Mouse (Mus musculus) right cerebral cortex, postnatal 25 days (tissue): ENCODE measurements around the gene Defb9.
"Not testable (repeated sequence)": the region's sequence is repeated elsewhere in the genome, so short reads cannot be mapped to it uniquely, and the experiment has no call there.

Experiments used
- DNase-seq: peaks from one replicate; pipeline ENCODE4 v3.0.0; 2022

Defb9 gene

GRCm38 (mm10) chr8:21885321-21885720 is at the start of gene Defb9:
Gene Defb9, minus strand, starts transcription at chr8:21885421.
- DNase-seq, result not testable (repeated sequence)

DNA sequence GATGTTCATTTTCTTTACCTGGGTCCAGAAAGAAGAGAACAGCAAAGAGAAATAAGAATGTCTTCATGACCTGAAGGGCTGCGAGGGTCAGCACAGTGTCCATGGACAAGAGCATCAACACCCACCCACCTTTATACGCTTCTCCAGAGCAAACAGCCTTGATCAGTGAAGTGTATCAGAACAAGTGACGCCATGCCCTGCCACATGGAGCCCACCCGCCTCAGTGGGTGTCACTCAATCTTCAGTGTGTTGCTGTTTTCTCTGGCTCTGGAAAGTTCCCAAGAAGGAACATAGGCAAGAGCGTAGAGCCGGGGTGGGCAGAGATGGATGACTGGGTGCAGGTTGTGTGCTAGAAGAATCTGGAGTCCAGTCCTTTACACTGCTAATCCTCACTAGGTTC is 47.4 kb upstream of the Defb9 start, which contains the start of gene Defb15:
TSS of gene Defb15 (minus strand) at position 101 of the 400 bp plus-strand sequence.
- no peak for DNase-seq

- DNase-seq, result not testable (repeated sequence)
Observed at GRCm38 (mm10) chr8:21930754-21931153, 45.5 kb upstream of the Defb9 start.

DNA sequence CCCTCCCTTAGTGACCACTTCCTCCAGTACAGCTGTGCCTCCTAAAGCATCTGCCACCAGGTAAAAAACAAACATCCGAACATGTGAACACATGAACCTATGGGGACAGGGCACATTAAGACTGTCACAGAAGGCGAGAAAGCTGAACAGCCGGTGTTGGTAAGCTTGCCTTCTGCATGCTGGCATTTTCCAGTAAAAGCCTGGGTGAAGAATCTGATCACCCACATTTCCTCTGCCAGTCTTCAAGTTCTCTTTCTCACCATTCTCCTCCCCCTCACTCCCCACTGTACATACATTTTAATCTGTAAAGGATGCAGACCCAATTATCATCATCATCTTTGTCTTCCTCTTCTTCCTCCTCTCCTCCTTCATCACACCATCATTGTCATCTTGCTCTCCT is 30.4 kb upstream of the Defb9 start:
- no peak for DNase-seq

DNA sequence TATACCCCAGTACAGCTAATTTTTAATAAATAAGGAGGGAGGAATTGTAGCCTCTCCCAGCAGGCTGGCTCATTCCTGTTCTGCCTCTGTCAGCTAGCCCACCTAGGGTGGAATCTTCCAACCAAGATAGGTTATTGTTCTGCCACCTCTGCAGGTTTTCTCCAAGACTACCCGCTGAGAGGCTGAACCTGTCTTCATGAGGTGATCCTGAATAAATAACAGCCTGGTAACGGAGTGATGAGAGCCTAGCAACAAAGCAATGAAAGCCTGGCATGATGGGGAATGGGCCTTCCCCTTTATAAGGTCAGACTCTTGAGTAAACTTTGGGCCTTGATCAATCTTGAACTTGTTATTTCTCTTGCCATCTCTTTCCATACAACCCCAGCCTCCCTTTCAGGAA is 27.3 kb upstream of the Defb9 start:
- DNase-seq, result no peak

- DNase-seq, result no peak
Observed at GRCm38 (mm10) chr8:21911931-21912330, 26.7 kb upstream of the Defb9 start.

DNA sequence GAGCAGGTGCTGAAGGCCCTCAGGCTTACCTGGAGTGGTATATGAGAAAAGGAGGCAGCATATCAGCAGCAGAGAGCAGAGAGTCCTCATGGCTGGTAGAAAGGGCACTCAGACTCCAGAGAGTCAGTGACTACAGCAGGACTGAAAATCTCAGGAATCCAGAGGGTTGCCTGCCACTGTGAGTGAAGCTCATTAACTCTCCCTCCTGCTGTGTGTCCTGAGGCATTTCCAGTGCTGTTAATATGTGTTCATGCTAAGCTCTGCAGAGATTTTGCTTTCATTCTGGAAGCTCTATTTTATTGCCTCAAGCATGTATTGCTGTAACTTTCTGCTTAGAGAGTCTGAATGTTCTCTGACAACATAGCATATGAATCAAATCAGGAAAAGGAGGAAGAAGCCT is 21.1 kb upstream of the Defb9 start, which contains the start of gene Defb11:
TSS of gene Defb11 (minus strand) at position 123 of the 400 bp plus-strand sequence.
- not testable (repeated sequence) for DNase-seq

DNA sequence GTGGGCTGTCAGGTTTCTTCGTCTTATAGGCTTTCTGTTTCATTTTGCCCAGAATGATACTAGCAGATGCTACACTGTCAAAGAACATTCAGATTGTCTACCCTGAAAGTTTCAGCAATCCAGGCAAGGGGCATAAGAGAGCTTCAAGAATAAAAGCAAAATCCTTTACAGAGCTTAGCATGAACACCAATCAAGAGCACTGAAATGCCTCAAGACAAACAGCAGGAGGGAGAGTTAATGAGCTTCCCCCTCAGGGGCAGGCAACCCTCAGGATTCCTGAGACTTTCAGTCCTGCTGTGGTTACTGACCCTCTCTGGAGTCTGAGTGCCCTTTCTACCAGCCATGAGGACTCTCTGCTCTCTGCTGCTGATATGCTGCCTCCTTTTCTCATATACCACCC is 26.6 kb downstream of the Defb9 start, which contains the start of gene Defb10:
TSS of gene Defb10 (plus strand) at position 316 of the 400 bp plus-strand sequence.
- DNase-seq, result not testable (repeated sequence)
